Mouse (Mus musculus) cerebellum, adult 2 months (tissue): ENCODE results near the gene Col27a1. TPM values are rescaled to one million over a fixed set of nuclear protein-coding genes. Genes with fewer than 3 reads are reported as not detected.
A peak's percentile ranks its signal among the peaks of the same experiment; 100 is the strongest.

Source experiments
- DNase-seq, 2 experiments: peaks; one replicate each; pipeline ENCODE4 v3.0.0; 2021
- H3K27ac ChIP-seq: fragments of 200-500 bp; 2 replicates; pipeline ENCODE4 v1.5.1; 2012; ENCODE audit warnings: low read length, control low read depth, inconsistent platforms; ENCODE audit not compliant: insufficient read depth
- H3K27me3 ChIP-seq: fragments of 200-500 bp; 2 replicates; pipeline ENCODE4 v1.6.1; 2012; ENCODE audit warnings: inconsistent platforms, mild to moderate bottlenecking, low read length, moderate library complexity; ENCODE audit not compliant: control insufficient read depth, insufficient read depth
- H3K4me1 ChIP-seq: fragments of 200-500 bp; 2 replicates; pipeline ENCODE4 v1.6.1; 2011; ENCODE audit warnings: low read length; ENCODE audit not compliant: control insufficient read depth, insufficient read depth
- H3K4me3 ChIP-seq: fragments of 200-500 bp; replicated peaks from 2 replicates; pipeline ENCODE3; 2011; ENCODE audit warnings: mild to moderate bottlenecking, low read depth, low read length, control low read depth; ENCODE audit not compliant: insufficient read depth
- CTCF ChIP-seq: fragments of 200-500 bp; IDR thresholded peaks from 2 replicates; pipeline ENCODE4 v1.5.1; 2011; ENCODE audit warnings: low read depth, mild to moderate bottlenecking, control low read depth, low read length, moderate library complexity, borderline replicate concordance; ENCODE audit not compliant: insufficient read depth
- POLR2A ChIP-seq: fragments of 200-500 bp; IDR thresholded peaks from 2 replicates; pipeline ENCODE4 v1.6.1; 2011; ENCODE audit warnings: low read length, control low read depth, borderline replicate concordance; ENCODE audit not compliant: insufficient read depth
- WGBS: fragments of 180-500 bp; shearing (Covaris S2); methylation state at CpG from one replicate; pipeline ENCODE4 v1.1.7; 2018; 5-methylcytosine and 5-hydroxymethylcytosine counted together
- polyA plus RNA-seq: library from polyadenylated mRNA; depleted of rRNA; stranded (reverse); fragments of >200 nt; gene quantifications from 2 replicates; pipeline ENCODE4 v1.2.3, GENCODE M21; 2012; rRNA removed

Gene Col27a1
- 24.2 and 27.4 TPM in 2 replicates for polyA plus RNA-seq

- WGBS, result 2% methylated on average over 61 of the region's 61 CpGs
- peak within 1 kb of the TSS; percentile 19 for H3K4me3 ChIP-seq
- TF ChIP-seq CTCF, result no peak
- no peak for TF ChIP-seq POLR2A
- DNase-seq, result no peak
- H3K4me1 ChIP-seq, result peaks cover 16% of the 10 kb centered on the region
- H3K27me3 ChIP-seq, result peaks cover 6% of the 10 kb centered on the region; the same call in 1 of the 2 replicates
- H3K27ac ChIP-seq, result no peak within 1 kb of the TSS
These were observed at the start of gene Col27a1 for GRCm38 (mm10) chr4:63213907-63214621. Gene Col27a1 (plus strand): TSS chr4:63214004.

- H3K4me1 ChIP-seq, result no peaks in the 10 kb centered on the region
- no peak overlapping the region for H3K4me3 ChIP-seq
- TF ChIP-seq POLR2A (no peak), CTCF (no peak)
- no peak overlapping the region for H3K27ac ChIP-seq
- 91% methylated on average over 4 of the region's 4 CpGs for WGBS
- DNase-seq, result no peak
- no peaks in the 10 kb centered on the region for H3K27me3 ChIP-seq
These were observed 48.2 kb upstream of the Col27a1 start for GRCm38 (mm10) chr4:63165636-63166035.

GRCm38 (mm10) chr4:63166323-63166722 is 47.5 kb upstream of the Col27a1 start:
- TF ChIP-seq POLR2A (no peak), CTCF (no peak)
- H3K4me1 ChIP-seq, result no peaks in the 10 kb centered on the region
- no peak overlapping the region for H3K4me3 ChIP-seq
- H3K27ac ChIP-seq, result no peak overlapping the region
- DNase-seq, result no peak
- WGBS, result 83% methylated on average over 5 of the region's 5 CpGs
- H3K27me3 ChIP-seq, result no peaks in the 10 kb centered on the region

GRCm38 (mm10) chr4:63170061-63170460 is 43.7 kb upstream of the Col27a1 start:
- Histone ChIP-seq H3K27me3 (no peaks in the 10 kb centered on the region), H3K4me1 (no peaks in the 10 kb centered on the region), H3K27ac (no peak overlapping the region), H3K4me3 (no peak overlapping the region)
- DNase-seq, result no peak
- TF ChIP-seq POLR2A (no peak), CTCF (no peak)
- 49% methylated on average over 4 of the region's 4 CpGs for WGBS

GRCm38 (mm10) chr4:63171122-63171521 is 42.7 kb upstream of the Col27a1 start:
- 46% methylated on average over 24 of the region's 24 CpGs for WGBS
- Histone ChIP-seq H3K4me1 (no peaks in the 10 kb centered on the region), H3K27me3 (no peaks in the 10 kb centered on the region), H3K27ac (no peak overlapping the region), H3K4me3 (no peak overlapping the region)
- DNase-seq, result no peak
- no peak for TF ChIP-seq POLR2A
- TF ChIP-seq CTCF, result no peak

GRCm38 (mm10) chr4:63171969-63172685 is 41.7 kb upstream of the Col27a1 start, which contains the start of gene Kif12:
Gene Kif12 (minus strand): TSS chr4:63172131.
- no peaks in the 10 kb centered on the region for H3K27me3 ChIP-seq
- whole genome bisulfite sequencing, result 78% methylated on average over 4 of the region's 4 CpGs
- TF ChIP-seq CTCF, result no peak
- no peak for TF ChIP-seq POLR2A
- H3K4me3 ChIP-seq, result no peak within 1 kb of the TSS
- no peak for DNase-seq
- no peaks in the 10 kb centered on the region for H3K4me1 ChIP-seq
- no peak within 1 kb of the TSS for H3K27ac ChIP-seq

- TF ChIP-seq POLR2A (no peak), CTCF (peak; percentile 94)
- Histone ChIP-seq H3K27ac (no peak overlapping the region), H3K4me3 (no peak overlapping the region), H3K27me3 (no peaks in the 10 kb centered on the region; the same call in 1 of the 2 replicates), H3K4me1 (no peaks in the 10 kb centered on the region)
- 7% methylated on average over 5 of the region's 5 CpGs for WGBS
- peak; percentile 47 to 58 for DNase-seq
These were observed 32.2 kb upstream of the Col27a1 start for GRCm38 (mm10) chr4:63181556-63181955.
